Mouse (Mus musculus) liver, embryonic 14.5 days (tissue): ENCODE measurements around the gene Gm20219.

ENCODE experiments used
- CTCF ChIP-seq: IDR thresholded peaks from 2 replicates; pipeline ENCODE4 v1.5.1; 2016; ENCODE audit warnings: antibody characterized with exemption, low read depth, control low read depth
- EP300 ChIP-seq: IDR thresholded peaks from 2 replicates; pipeline ENCODE4 v1.6.1; 2016; ENCODE audit warnings: antibody characterized with exemption, low read depth

- no peak for TF ChIP-seq CTCF
- no peak for TF ChIP-seq EP300
Measured at GRCm38 (mm10) chr17:56536874-56537273, 17.3 kb downstream of the Gm20219 start.
